Mouse (Mus musculus): ENCODE results near the gene Rgs7.

GRCm38 (mm10) chr1:175448017-175448416 lies 44.3 kb downstream of the Rgs7 start:
- TF ChIP-seq CTCF (IDR thresholded peaks at IDR 0.05; ENCODE audit: low read depth) (no peak), EP300 (optimal IDR thresholded peaks at IDR 0.05) (no peak)

All from stomach, postnatal 0 days (tissue).